Mouse (Mus musculus) heart, embryonic 10.5 days (tissue): ENCODE data around the gene Dnajb6. TPM values are rescaled to one million over a fixed set of nuclear protein-coding genes. Genes with fewer than 3 reads are reported as not detected.
A peak's percentile ranks its signal among the peaks of the same experiment; 100 is the strongest.

Source experiments
- DNase-seq: peaks from one replicate; pipeline ENCODE4 v3.0.0-alpha.2; 2017; ENCODE audit warnings: low spot score
- H3K27ac ChIP-seq: fragments of 300-500 bp; sonication (generic); 2 replicates; pipeline ENCODE4 v1.5.1; 2016; ENCODE audit warnings: mild to moderate bottlenecking
- H3K27me3 ChIP-seq: fragments of 300-500 bp; sonication (generic); 2 replicates; pipeline ENCODE4 v1.6.1; 2016; ENCODE audit warnings: mild to moderate bottlenecking; ENCODE audit not compliant: poor library complexity, insufficient read depth, severe bottlenecking
- H3K36me3 ChIP-seq: fragments of 300-500 bp; sonication (generic); 2 replicates; pipeline ENCODE4 v1.6.1; 2016; ENCODE audit warnings: mild to moderate bottlenecking, moderate library complexity
- H3K4me1 ChIP-seq: fragments of 300-500 bp; sonication (generic); 2 replicates; pipeline ENCODE4 v1.6.1; 2016; ENCODE audit warnings: mild to moderate bottlenecking
- H3K4me3 ChIP-seq: fragments of 300-500 bp; sonication (generic); 2 replicates; pipeline ENCODE4 v1.5.1; 2016; ENCODE audit warnings: mild to moderate bottlenecking, moderate library complexity
- H3K9me3 ChIP-seq: fragments of 300-500 bp; sonication (generic); 2 replicates; pipeline ENCODE4 v1.6.1; 2016; ENCODE audit warnings: mild to moderate bottlenecking, moderate library complexity
- WGBS: fragments of 180-500 bp; shearing (Covaris S2); methylation state at CpG from one replicate; pipeline ENCODE4 v1.1.7; 2016; 5-methylcytosine and 5-hydroxymethylcytosine counted together
- polyA plus RNA-seq: library from polyadenylated mRNA; unstranded; fragments of >200 nt; fragmentation: Nextera tagmentation; extraction: Ambion mirVana; gene quantifications from 2 replicates; pipeline ENCODE4 v1.2.1, GENCODE M21; 2016

Gene Dnajb6
- polyA plus RNA-seq, 1 experiment from 2014 or later, result 129 TPM

DNA sequence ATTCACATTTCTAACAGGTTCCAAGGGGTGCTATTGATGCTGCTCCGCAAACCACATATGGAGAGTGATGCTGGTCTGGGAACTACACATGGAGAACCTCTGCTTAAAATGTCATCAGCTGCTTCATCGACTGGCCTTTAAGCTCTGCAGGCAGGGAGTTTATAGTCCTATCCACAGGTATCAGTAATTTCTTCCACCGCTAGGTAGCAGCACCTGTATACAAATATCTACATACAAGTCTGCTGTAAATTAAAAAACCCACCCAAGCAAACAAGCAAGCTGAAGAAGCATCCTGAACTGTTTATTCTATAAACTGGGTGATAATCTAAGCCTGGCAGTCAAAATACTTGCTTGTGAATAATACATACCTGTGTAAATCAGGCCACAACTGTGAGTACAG, 89.3 kb downstream of the Dnajb6 start:
- no peak for DNase-seq
- Histone ChIP-seq H3K9me3 (no peaks in the 10 kb centered on the region), H3K36me3 (no peaks in the 10 kb centered on the region), H3K27ac (no peak overlapping the region), H3K4me1 (0 out of 2 replicates have a peak, but pooled peaks cover 5% of the 10 kb centered on the region), H3K4me3 (no peak overlapping the region), H3K27me3 (no peaks in the 10 kb centered on the region)
- WGBS, result 38% methylated on average over 3 of the region's 3 CpGs

DNA sequence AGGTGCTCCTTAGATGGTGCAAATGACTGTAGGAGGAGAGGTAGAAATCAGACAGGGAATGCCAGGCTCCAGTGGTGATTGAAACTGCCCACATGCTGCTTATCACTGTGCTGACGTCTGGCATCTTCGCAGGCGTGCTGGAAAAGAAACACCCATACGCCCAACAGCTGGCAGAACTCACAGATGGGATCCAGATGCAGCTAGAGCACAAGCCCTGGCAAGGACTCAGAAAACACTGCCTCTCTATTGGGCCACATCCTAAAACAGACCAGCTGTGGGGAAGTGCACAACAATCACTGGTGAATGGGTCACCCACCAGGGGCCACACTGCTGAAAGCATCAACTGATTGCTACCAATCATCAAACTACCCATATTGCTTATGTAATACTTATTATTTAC, 91.3 kb downstream of the Dnajb6 start:
- Histone ChIP-seq H3K4me3 (no peak overlapping the region), H3K4me1 (0 out of 2 replicates have a peak, but pooled peaks cover 5% of the 10 kb centered on the region), H3K36me3 (no peaks in the 10 kb centered on the region), H3K27me3 (no peaks in the 10 kb centered on the region), H3K27ac (no peak overlapping the region), H3K9me3 (no peaks in the 10 kb centered on the region)
- peak; percentile 78 for DNase-seq
- WGBS, result 23% methylated on average over 4 of the region's 4 CpGs

DNA sequence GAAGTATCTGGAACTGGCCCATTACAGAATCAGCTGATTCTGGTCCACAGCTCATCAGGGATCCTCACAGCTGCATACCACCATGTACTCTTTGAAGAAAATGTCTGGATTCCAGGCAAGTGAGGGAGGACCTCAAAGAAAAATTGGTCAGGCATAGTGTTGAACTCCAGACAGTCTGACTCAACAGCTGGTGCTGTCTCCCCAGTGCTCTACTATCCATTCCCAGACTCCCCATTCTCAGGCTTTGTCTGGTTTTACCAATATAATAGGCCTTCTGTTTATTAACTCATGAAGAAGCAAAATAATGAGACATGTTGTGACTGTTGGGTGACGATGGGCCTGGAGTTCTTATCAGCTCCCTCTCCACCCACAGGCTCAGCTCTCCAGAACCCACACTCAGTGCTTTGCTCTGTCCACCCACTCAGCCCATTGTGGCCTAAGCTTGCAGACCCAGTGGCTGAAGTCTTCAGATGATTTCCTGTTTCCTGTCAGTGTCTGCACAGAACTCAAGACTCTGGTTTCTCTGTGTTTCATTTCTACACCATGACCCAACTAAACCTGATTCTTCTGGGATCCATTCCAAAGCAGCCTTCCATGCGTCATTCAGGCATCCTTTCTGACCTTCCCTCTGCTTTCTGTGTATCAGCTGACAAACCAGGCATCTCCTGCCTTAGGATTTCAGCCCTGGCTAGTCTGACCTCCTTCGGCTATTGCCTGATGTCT, 107.1 kb downstream of the Dnajb6 start:
- H3K36me3 ChIP-seq, result no peaks in the 10 kb centered on the region
- 52% methylated on average over 3 of the region's 3 CpGs for WGBS
- H3K4me1 ChIP-seq, result no peaks in the 10 kb centered on the region
- 0 out of 2 replicates have a peak overlapping the region, but pooled peaks have one; percentile 22 for H3K27ac ChIP-seq
- H3K9me3 ChIP-seq, result no peaks in the 10 kb centered on the region
- DNase-seq, result no peak
- no peaks in the 10 kb centered on the region for H3K27me3 ChIP-seq
- H3K4me3 ChIP-seq, result no peak overlapping the region

DNA sequence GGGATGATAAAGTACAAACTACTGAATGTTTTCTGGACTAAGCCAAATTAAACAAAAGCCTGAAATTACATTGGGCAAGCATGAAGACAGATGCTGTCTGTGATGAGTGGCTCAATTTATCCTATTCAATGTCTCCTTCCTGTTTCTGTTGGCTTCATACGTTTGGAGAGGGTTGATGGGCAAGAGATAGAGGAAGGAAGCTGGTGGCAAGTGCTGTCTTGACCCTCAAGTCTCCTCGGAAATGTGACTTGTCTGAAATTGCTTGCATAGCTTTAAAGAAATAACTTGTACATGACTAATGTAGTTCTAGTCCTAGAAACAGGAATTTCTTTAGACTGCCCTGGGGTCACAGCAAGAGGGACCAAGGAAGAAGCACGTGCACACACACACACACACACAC, 109.5 kb downstream of the Dnajb6 start:
- WGBS, result 41% methylated on average over 3 of the region's 3 CpGs
- Histone ChIP-seq H3K4me3 (no peak overlapping the region), H3K4me1 (no peaks in the 10 kb centered on the region), H3K36me3 (no peaks in the 10 kb centered on the region), H3K27me3 (no peaks in the 10 kb centered on the region), H3K9me3 (no peaks in the 10 kb centered on the region), H3K27ac (no peak overlapping the region)
- no peak for DNase-seq

DNA sequence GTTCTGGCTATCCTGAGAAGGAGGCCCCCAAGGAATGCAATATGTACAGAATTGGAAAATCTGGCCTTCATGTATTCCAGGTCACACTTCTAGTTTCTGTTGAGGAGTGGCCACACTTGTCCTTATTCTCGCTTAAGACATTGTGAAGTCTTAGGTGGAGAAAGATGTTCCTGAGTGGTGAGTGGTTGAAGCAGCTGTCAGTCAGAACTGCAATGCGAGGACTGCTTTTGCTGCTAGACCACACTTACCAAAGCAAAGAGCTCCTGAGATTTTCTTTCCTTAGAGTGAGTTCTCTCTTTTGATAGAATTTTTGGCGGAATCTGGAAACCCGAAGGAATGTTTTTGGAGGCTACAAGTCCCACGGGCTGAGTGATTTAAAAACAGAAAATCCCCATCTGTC, 112.0 kb downstream of the Dnajb6 start:
- 75% methylated on average over 5 of the region's 5 CpGs for WGBS
- Histone ChIP-seq H3K9me3 (no peaks in the 10 kb centered on the region), H3K27me3 (no peaks in the 10 kb centered on the region), H3K27ac (no peak overlapping the region), H3K36me3 (no peaks in the 10 kb centered on the region), H3K4me1 (no peaks in the 10 kb centered on the region), H3K4me3 (no peak overlapping the region)
- DNase-seq, result no peak

DNA sequence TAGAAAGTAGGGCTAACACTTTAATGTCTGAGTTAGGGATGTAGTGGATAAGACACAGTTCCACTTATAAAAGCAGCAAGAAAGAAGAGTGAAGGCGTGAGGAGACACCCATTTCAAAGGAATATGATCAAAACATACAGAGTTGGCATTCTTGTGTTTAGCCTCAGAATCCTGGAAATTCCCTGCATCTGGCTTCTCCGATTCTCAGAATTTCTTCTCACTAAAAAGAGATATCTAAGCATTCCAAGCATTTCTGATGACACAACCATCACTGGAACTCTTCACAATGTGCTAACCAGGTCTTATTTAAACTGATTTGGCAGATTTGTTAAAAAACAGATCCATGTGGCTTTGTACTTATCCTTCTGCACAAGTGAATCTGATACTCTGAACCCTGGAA, 112.6 kb downstream of the Dnajb6 start:
- no peaks in the 10 kb centered on the region for H3K4me1 ChIP-seq
- H3K27me3 ChIP-seq, result no peaks in the 10 kb centered on the region
- no peaks in the 10 kb centered on the region for H3K9me3 ChIP-seq
- H3K36me3 ChIP-seq, result no peaks in the 10 kb centered on the region
- H3K4me3 ChIP-seq, result no peak overlapping the region
- whole genome bisulfite sequencing, result 57% methylated on average over 2 of the region's 2 CpGs
- H3K27ac ChIP-seq, result no peak overlapping the region
- no peak for DNase-seq

DNA sequence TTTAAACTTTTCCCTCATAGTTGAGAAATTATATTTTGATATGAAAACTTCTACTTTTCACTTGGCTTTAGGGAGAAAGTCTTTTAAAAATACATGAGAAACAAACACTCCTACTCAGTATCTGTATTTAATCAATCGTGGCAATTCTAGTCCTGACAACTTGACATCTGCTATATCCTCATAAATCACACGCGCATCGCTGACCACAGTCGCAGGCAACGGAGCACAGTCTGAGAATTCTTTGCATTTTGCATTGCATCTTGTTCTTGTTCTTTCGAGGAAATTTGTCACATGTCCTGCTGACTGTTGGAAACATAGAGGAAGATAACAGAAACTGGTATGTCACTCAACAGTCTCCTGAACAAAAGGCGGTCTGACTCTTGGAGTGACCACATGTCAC, 116.9 kb downstream of the Dnajb6 start:
- Histone ChIP-seq H3K27me3 (no peaks in the 10 kb centered on the region), H3K4me1 (no peaks in the 10 kb centered on the region), H3K4me3 (no peak overlapping the region), H3K9me3 (no peaks in the 10 kb centered on the region), H3K36me3 (no peaks in the 10 kb centered on the region), H3K27ac (no peak overlapping the region)
- 67% methylated on average over 8 of the region's 8 CpGs for WGBS
- DNase-seq, result no peak

DNA sequence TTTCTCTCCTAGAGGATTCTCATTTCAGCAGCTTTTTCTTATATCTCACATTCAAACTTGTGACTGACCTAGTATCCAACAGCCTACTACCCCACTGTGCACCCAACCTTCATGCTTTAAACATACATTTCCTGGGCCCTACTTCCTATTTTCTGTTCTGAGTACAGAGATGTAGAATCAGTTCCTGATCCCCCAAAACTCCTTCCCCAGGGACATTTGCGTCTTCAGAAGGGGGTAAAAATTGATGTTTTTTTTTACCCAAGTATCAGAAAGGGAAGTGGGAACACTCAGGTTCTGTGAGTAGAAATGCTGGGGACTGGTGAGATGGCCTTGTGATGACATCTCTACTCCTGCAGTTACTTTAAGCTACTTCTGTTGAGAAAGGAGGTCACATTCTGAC, 117.5 kb downstream of the Dnajb6 start:
- H3K27me3 ChIP-seq, result no peaks in the 10 kb centered on the region
- DNase-seq, result no peak
- no peak overlapping the region for H3K4me3 ChIP-seq
- no peaks in the 10 kb centered on the region for H3K36me3 ChIP-seq
- 61% methylated on average over 1 of the region's 1 CpGs for WGBS
- H3K27ac ChIP-seq, result no peak overlapping the region
- H3K4me1 ChIP-seq, result no peaks in the 10 kb centered on the region
- H3K9me3 ChIP-seq, result no peaks in the 10 kb centered on the region

DNA sequence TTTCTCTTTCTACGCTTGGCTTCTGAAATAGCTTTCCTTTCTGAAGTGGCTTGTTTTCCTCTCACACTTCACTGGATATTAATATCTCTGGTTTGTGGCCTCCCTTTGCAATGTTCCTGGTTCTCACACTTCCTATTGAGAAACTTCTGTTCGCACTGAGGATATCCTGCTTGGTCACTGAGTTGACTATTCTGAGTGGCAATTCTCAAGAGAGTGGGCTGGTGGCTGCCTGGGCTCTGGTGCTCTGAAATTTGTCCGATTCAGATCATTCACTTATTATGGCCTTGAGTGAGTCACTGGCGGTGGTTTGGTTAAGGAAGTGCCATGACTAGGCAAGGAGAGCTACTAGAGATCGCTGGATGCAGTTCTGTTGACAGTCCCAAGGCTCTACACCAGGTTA, 118.9 kb downstream of the Dnajb6 start:
- H3K4me1 ChIP-seq, result no peaks in the 10 kb centered on the region
- no peaks in the 10 kb centered on the region for H3K36me3 ChIP-seq
- no peak overlapping the region for H3K4me3 ChIP-seq
- WGBS, result 75% methylated on average over 5 of the region's 5 CpGs
- no peaks in the 10 kb centered on the region for H3K27me3 ChIP-seq
- H3K9me3 ChIP-seq, result no peaks in the 10 kb centered on the region
- no peak overlapping the region for H3K27ac ChIP-seq
- no peak for DNase-seq

DNA sequence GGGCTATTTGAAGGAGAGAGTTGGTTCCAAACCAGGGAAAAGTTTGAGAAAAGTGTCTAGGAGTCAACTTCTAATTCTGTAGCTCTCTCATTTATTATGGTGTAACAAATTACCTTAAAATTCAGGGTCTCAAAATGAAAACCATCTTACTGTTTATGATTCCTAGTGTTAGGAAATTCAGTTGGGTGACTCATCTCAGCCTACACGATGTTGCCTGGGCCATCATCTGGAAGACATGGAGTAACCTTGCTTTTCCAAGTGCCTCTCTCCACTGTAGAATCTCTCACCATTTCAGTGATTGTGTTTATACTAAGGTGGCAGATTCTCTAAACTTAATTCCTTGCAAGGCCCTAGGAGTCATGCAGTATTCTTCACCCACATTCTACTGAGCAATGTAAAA, 119.5 kb downstream of the Dnajb6 start:
- no peak overlapping the region for H3K27ac ChIP-seq
- H3K27me3 ChIP-seq, result no peaks in the 10 kb centered on the region
- no peak for DNase-seq
- WGBS, result 73% methylated on average over 1 of the region's 1 CpGs
- H3K4me3 ChIP-seq, result no peak overlapping the region
- no peaks in the 10 kb centered on the region for H3K9me3 ChIP-seq
- H3K36me3 ChIP-seq, result no peaks in the 10 kb centered on the region
- H3K4me1 ChIP-seq, result no peaks in the 10 kb centered on the region

DNA sequence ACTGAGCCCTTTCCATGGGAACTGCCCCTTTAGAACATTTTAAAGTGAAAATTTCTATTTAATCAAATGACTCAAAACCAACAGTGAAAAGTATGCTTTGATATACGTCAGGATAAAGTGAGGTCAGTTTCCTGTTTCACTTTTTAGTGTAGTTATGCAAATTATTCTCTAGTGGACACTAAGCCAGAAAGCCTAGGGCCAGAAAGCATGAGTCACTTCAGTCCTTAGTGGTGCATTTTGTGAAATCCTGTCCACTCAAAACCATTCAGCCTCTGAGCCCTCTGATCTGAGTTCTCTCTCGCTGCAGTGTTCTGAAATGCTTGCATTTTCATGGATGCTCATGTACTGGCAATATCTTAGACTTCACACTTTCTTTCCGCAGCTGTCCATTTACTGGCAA, 126.0 kb downstream of the Dnajb6 start:
- 77% methylated on average over 3 of the region's 3 CpGs for WGBS
- H3K27ac ChIP-seq, result no peak overlapping the region
- H3K27me3 ChIP-seq, result no peaks in the 10 kb centered on the region
- no peaks in the 10 kb centered on the region for H3K9me3 ChIP-seq
- no peak overlapping the region for H3K4me3 ChIP-seq
- no peak for DNase-seq
- H3K36me3 ChIP-seq, result no peaks in the 10 kb centered on the region
- no peaks in the 10 kb centered on the region for H3K4me1 ChIP-seq

DNA sequence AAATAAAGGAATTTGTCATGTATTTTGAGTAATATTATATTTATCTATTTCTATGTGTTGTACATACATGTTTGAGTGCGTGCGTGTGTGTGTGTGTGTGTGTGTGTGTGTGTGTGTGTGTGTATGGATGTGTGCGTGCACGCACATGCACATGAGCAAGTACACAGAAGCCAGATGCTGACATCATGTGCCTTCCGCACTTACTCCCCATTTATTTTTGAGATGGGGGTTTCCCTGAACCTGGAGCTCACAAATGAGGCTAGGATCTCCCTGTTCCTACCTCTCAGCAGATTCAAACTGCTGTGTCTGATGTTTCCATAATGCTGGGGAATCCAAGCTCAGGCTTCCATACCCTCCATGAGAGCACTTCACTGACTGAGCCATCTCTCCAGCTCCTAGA, 126.9 kb downstream of the Dnajb6 start:
- Histone ChIP-seq H3K27me3 (no peaks in the 10 kb centered on the region), H3K4me1 (no peaks in the 10 kb centered on the region), H3K9me3 (no peaks in the 10 kb centered on the region), H3K36me3 (no peaks in the 10 kb centered on the region), H3K27ac (no peak overlapping the region), H3K4me3 (no peak overlapping the region)
- no peak for DNase-seq
- WGBS, result 89% methylated on average over 5 of the region's 5 CpGs

DNA sequence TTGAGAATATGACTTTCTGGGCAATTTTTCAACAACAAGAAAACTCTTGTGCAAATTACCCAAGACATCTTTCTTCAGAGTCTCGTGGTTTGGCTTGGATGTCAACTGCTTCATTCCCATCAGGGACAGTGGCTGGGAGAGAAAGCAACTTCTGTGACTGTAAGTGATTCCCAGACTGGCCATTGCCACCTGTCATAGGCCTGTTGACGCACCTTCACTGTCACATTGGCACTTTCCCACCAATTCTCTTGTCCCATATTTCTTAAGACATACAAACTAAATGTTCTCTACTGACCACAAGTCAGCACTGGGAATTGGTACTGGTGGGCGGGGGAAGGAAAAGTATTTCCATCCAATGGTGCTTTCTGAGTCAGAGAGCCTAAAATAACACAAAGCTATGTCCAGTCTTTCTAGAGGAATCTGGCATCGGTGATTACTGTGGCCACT, 128.8 kb downstream of the Dnajb6 start:
- Histone ChIP-seq H3K4me3 (no peak overlapping the region), H3K36me3 (no peaks in the 10 kb centered on the region), H3K4me1 (no peaks in the 10 kb centered on the region), H3K27me3 (no peaks in the 10 kb centered on the region), H3K27ac (no peak overlapping the region), H3K9me3 (no peaks in the 10 kb centered on the region)
- no peak for DNase-seq
- 59% methylated on average over 4 of the region's 4 CpGs for WGBS

DNA sequence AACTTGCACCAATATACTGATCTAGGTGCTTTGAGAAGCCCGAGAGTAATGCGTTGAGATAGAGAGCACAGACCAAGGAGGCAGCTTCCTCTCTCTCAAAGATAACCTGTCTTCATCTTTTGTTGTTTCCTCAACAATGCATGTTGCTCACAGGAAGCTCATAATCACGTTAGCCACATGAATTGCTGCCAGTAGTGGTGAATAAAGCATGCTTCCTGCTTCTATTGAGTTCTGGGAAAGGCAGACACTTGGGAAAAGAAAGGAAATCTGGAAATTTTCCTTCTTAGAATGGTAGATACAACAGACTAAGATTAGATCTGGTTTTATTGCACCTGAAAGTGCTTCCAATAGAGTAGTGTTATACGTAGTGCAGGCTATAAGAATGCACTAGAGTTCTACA, 129.5 kb downstream of the Dnajb6 start:
- DNase-seq, result no peak
- Histone ChIP-seq H3K36me3 (no peaks in the 10 kb centered on the region), H3K9me3 (no peaks in the 10 kb centered on the region), H3K4me3 (no peak overlapping the region), H3K27ac (no peak overlapping the region), H3K4me1 (no peaks in the 10 kb centered on the region), H3K27me3 (no peaks in the 10 kb centered on the region)
- WGBS, result 68% methylated on average over 4 of the region's 4 CpGs
